22 mouse cellular contexts compared by ENCODE assay signal in genomic region chr13:98872273-98872847, GRCm38 (mm10). TPM values are rescaled to one million over a fixed set of nuclear protein-coding genes. Genes with fewer than 3 reads are reported as not detected.
DNase-seq lines count a peak whose midpoint lies in the region; ATAC-seq and TF ChIP-seq lines count a peak whose summit lies in the region.
"Had no signal": no experiment of that assay in that cellular context is flagged by ENCODE, and none has a peak within 500 bp of the region (broad histone marks: within the 10 kb centered on the region; RNA-seq: fewer than 3 reads in every experiment).

No protein-coding gene starts in this region.

- H3K4me3 ChIP-seq in heart, embryonic 11.5 days (ENCODE audit: low read depth, low read length), result no peak overlapping the region
- no peak overlapping the region for H3K4me3 ChIP-seq in MEL (ENCODE audit: control insufficient read depth in 1 of 2, insufficient read depth in 1 of 2, low read depth in 2 of 2, low read length in 2 of 2)
- H3K4me3 ChIP-seq in hindbrain, embryonic 16.5 days (ENCODE audit: low read length), result no peak overlapping the region
- H3K4me3 ChIP-seq in midbrain, embryonic 14.5 days (replicated peaks; ENCODE audit: low read depth, low read length), result no peak overlapping the region
- H3K4me3 ChIP-seq: embryonic facial prominence, embryonic 10.5 days; gastrocnemius, adult 2 months; heart, adult 2 months; heart, embryonic 15.5 days; intestine, embryonic 15.5 days; liver, embryonic 13.5 days had no signal

- TF ChIP-seq CTCF in MEL (IDR thresholded peaks at IDR 0.05 in 2 of 3, conservative IDR thresholded peaks at IDR 0.05 in 1 of 3; ENCODE audit: control insufficient read depth in 1 of 3, insufficient read depth in 1 of 3, low read depth in 2 of 3, low read length in 3 of 3, poor library complexity in 1 of 3, severe bottlenecking in 1 of 3), result no peak

- no peaks in the 10 kb centered on the region for H3K27me3 ChIP-seq in heart, embryonic 11.5 days (ENCODE audit: control insufficient read depth, insufficient read depth, low read length)
- H3K27me3 ChIP-seq in MEL (ENCODE audit: control insufficient read depth in 1 of 2, insufficient read depth in 2 of 2, low read length in 2 of 2), result no peaks in the 10 kb centered on the region
- H3K27me3 ChIP-seq in hindbrain, embryonic 16.5 days (replicated peaks; ENCODE audit: control insufficient read depth, insufficient read depth, low read length), result no peaks in the 10 kb centered on the region
- H3K27me3 ChIP-seq in midbrain, embryonic 14.5 days (ENCODE audit: control insufficient read depth, insufficient read depth, low read length), result no peaks in the 10 kb centered on the region
- H3K27me3 ChIP-seq: CH12.LX; heart, embryonic 15.5 days; intestine, embryonic 15.5 days; liver, embryonic 13.5 days had no signal

- no peak overlapping the region for H3K9ac ChIP-seq in heart, embryonic 11.5 days (ENCODE audit: low read depth, low read length)
- H3K9ac ChIP-seq in MEL (ENCODE audit: control insufficient read depth, low read depth, low read length, poor library complexity, severe bottlenecking), result no peak overlapping the region
- no peak overlapping the region for H3K9ac ChIP-seq in hindbrain, embryonic 16.5 days (ENCODE audit: low read depth, low read length)
- no peak overlapping the region for H3K9ac ChIP-seq in midbrain, embryonic 14.5 days (replicated peaks; ENCODE audit: low read length)
- H3K9ac ChIP-seq: heart, embryonic 15.5 days; intestine, embryonic 15.5 days; liver, embryonic 13.5 days; lung, embryonic 14.5 days had no signal

- no peak for TF ChIP-seq POLR2A in MEL (IDR thresholded peaks at IDR 0.05; ENCODE audit: control insufficient read depth in 1 of 2, insufficient read depth in 1 of 2, low read depth in 1 of 2, low read length in 2 of 2, poor library complexity in 1 of 2)

- TF ChIP-seq RAD21 in MEL (IDR thresholded peaks at IDR 0.05; ENCODE audit: low read depth, low read length), result no peak

- 88% methylated on average over 7 of the region's 7 CpGs for WGBS in heart, embryonic 11.5 days (ENCODE audit: insufficient replicate concordance)
- 58% methylated on average over 7 of the region's 7 CpGs for WGBS in hindbrain, embryonic 16.5 days
- WGBS in midbrain, embryonic 14.5 days, result 18% methylated on average over 7 of the region's 7 CpGs

- intact Hi-C loops in gastrocnemius, postnatal 14 days (cut with DNase I; ENCODE audit: low total_unique reads), result loop anchor here (10.0 kb wide), 1 partner anchor 222 kb away; no protein-coding TSS in a partner anchor

- DNase-seq in heart, adult 11 months, result peak; percentile 86
- DNase-seq in MEL (ENCODE audit: low read depth, low spot score) (peak; percentile 34), MN1 (ENCODE audit: low spot score) (no peak)
- peak; percentile 49 for DNase-seq in midbrain, embryonic 14.5 days
- DNase-seq in gastrocnemius, postnatal 14 days, result no peak
- DNase-seq: adrenal gland, postnatal 36 days; cerebellum, adult 2 months; gastrocnemius, adult 2 months; heart, adult 2 months; heart, postnatal 4 days; kidney, postnatal 4 days; liver, embryonic 13.5 days; lung, embryonic 14.5 days; right cerebral cortex, postnatal 25 days; thymus, adult 18-20 months had no signal

- H3K4me1 ChIP-seq in heart, embryonic 11.5 days (ENCODE audit: control insufficient read depth, insufficient read depth, low read length), result no peaks in the 10 kb centered on the region
- H3K4me1 ChIP-seq in MEL (ENCODE audit: control insufficient read depth in 1 of 2, insufficient read depth in 2 of 2, low read length in 2 of 2), result peaks cover 14 to 19% of the 10 kb centered on the region in 2 experiments
- H3K4me1 ChIP-seq in hindbrain, embryonic 16.5 days (ENCODE audit: control insufficient read depth, insufficient read depth, low read depth, low read length), result no peaks in the 10 kb centered on the region; the same call in 1 of the 2 replicates
- H3K4me1 ChIP-seq in midbrain, embryonic 14.5 days (ENCODE audit: control insufficient read depth, insufficient read depth, low read length), result peaks cover 18% of the 10 kb centered on the region; the same call in 1 of the 2 replicates
- H3K4me1 ChIP-seq: embryonic facial prominence, embryonic 10.5 days; heart, embryonic 15.5 days; intestine, embryonic 15.5 days had no signal

- no peak for ATAC-seq in heart, embryonic 11.5 days (replicated peaks; ENCODE audit: insufficient number of reproducible peaks, low FRiP score, low TSS enrichment)
- ATAC-seq in hindbrain, embryonic 16.5 days, result no peak
- no peak for ATAC-seq in midbrain, embryonic 14.5 days (ENCODE audit: low FRiP score, low TSS enrichment)
- ATAC-seq: forebrain, embryonic 16.5 days; intestine, embryonic 15.5 days had no signal

- no peaks in the 10 kb centered on the region for H3K9me3 ChIP-seq in heart, embryonic 11.5 days (replicated peaks; ENCODE audit: control insufficient read depth, low read length)
- H3K9me3 ChIP-seq in MEL (replicated peaks; ENCODE audit: insufficient read depth, low read length), result no peaks in the 10 kb centered on the region
- H3K9me3 ChIP-seq in hindbrain, embryonic 16.5 days (ENCODE audit: control insufficient read depth, low read length), result no peaks in the 10 kb centered on the region
- H3K9me3 ChIP-seq in midbrain, embryonic 14.5 days (ENCODE audit: control insufficient read depth, low read length), result no peaks in the 10 kb centered on the region
- H3K9me3 ChIP-seq: embryonic facial prominence, embryonic 10.5 days; heart, embryonic 15.5 days; intestine, embryonic 15.5 days; liver, embryonic 13.5 days had no signal

- H3K27ac ChIP-seq in heart, embryonic 11.5 days (ENCODE audit: low read depth, low read length), result no peak overlapping the region
- H3K27ac ChIP-seq in MEL (ENCODE audit: control insufficient read depth, low read depth, low read length), result no peak overlapping the region; the same call in 1 of the 2 replicates
- H3K27ac ChIP-seq in hindbrain, embryonic 16.5 days (ENCODE audit: low read depth, low read length), result peak overlapping the region; percentile 44; the same call in 1 of the 2 replicates
- peak overlapping the region; percentile 68 for H3K27ac ChIP-seq in midbrain, embryonic 14.5 days (replicated peaks; ENCODE audit: low read depth, low read length)
- H3K27ac ChIP-seq: embryonic facial prominence, embryonic 10.5 days; gastrocnemius, adult 2 months; heart, adult 2 months; heart, embryonic 15.5 days; intestine, embryonic 15.5 days; liver, embryonic 13.5 days had no signal

- H3K4me2 ChIP-seq in heart, embryonic 11.5 days, result no peak overlapping the region
- H3K4me2 ChIP-seq in hindbrain, embryonic 16.5 days (ENCODE audit: low read length), result no peak overlapping the region
- no peak overlapping the region for H3K4me2 ChIP-seq in midbrain, embryonic 14.5 days (ENCODE audit: low read length)
- H3K4me2 ChIP-seq: heart, embryonic 15.5 days; intestine, embryonic 15.5 days; liver, embryonic 13.5 days; lung, embryonic 14.5 days had no signal

- peaks cover 27% of the 10 kb centered on the region for H3K36me3 ChIP-seq in heart, embryonic 11.5 days (ENCODE audit: control insufficient read depth, insufficient read depth, low read length)
- H3K36me3 ChIP-seq in MEL (ENCODE audit: control insufficient read depth in 1 of 2, insufficient read depth in 2 of 2, low read length in 2 of 2), result peaks cover 38 to 40% of the 10 kb centered on the region in 2 experiments
- H3K36me3 ChIP-seq in hindbrain, embryonic 16.5 days (ENCODE audit: control insufficient read depth, insufficient read depth, low read length), result peaks cover 17% of the 10 kb centered on the region
- H3K36me3 ChIP-seq in midbrain, embryonic 14.5 days (ENCODE audit: control insufficient read depth, insufficient read depth, low read length), result peaks cover 77% of the 10 kb centered on the region

- peaks cover 3% of the 10 kb centered on the region; the same call in 1 of the 2 replicates for H3K79me2 ChIP-seq in MEL (ENCODE audit: control insufficient read depth, insufficient read depth, low read length, poor library complexity)

- TF ChIP-seq EP300 in MEL (IDR thresholded peaks at IDR 0.05; ENCODE audit: low read depth in 1 of 2, low read length in 2 of 2), result peak; percentile 31 to 36; a peak in 2 of 4 replicates

TF ChIP-seq in MEL, 35 proteins besides CTCF, POLR2A, EP300 and RAD21 (continues in another document):
- TF ChIP-seq TCF12 (IDR thresholded peaks at IDR 0.05; ENCODE audit: low read depth, low read length) (0 out of 2 replicates have a peak, but pooled peaks have one; percentile 19), MAX (IDR thresholded peaks at IDR 0.05; ENCODE audit: low read length) (no peak), TBP (IDR thresholded peaks at IDR 0.05; ENCODE audit: low read depth, low read length) (no peak), MYC (IDR thresholded peaks at IDR 0.05; ENCODE audit: low read depth, low read length) (no peak), USF2 (IDR thresholded peaks at IDR 0.05; ENCODE audit: borderline replicate concordance in 1 of 2, insufficient read depth in 1 of 2, low read depth in 1 of 2, low read length in 2 of 2) (no peak), ZNF384 (IDR thresholded peaks at IDR 0.05; ENCODE audit: low read depth, low read length) (no peak), MYB (IDR thresholded peaks at IDR 0.05; ENCODE audit: low read depth, low read length) (no peak), SIN3A (IDR thresholded peaks at IDR 0.05; ENCODE audit: low read length) (peak; percentile 21; the same call in 1 of the 2 replicates), MXI1 (IDR thresholded peaks at IDR 0.05; ENCODE audit: low read depth, low read length) (peak; percentile 48; the same call in 1 of the 2 replicates), MAZ (IDR thresholded peaks at IDR 0.05; ENCODE audit: low read depth, low read length) (no peak), KAT2A (conservative IDR thresholded peaks at IDR 0.05; ENCODE audit: low read depth, low read length) (no peak)

RNA-seq across cellular contexts. Expression of gene Tnpo1, which starts 53.8 kb away (rescaled TPM):
- polyA plus RNA-seq in heart, embryonic 11.5 days (2014; fragmentation: Nextera tagmentation; extraction: Ambion mirVana), result 29.7 and 52.2 TPM in 2 replicates
- total RNA-seq in MEL (2012; rRNA removed), result 123 and 131 TPM in 2 replicates
- polyA plus RNA-seq in MEL (2012; ENCODE audit: insufficient read depth in 1 of 2, insufficient read length in 2 of 2, low read depth in 1 of 2, low replicate concordance in 2 of 2, missing spikeins in 1 of 2), result 10 to 100 TPM; 48.0 to 89.6 TPM
- polyA plus RNA-seq in hindbrain, embryonic 16.5 days (2015; fragmentation: Nextera tagmentation; extraction: Ambion mirVana), result 36.2 and 41.4 TPM in 2 replicates
- polyA plus RNA-seq in midbrain, embryonic 14.5 days (2014; fragmentation: Nextera tagmentation; extraction: Ambion mirVana), result 56.4 and 63.5 TPM in 2 replicates
- total RNA-seq in gastrocnemius, postnatal 14 days (2021), result 10 to 100 TPM; 46.9 to 47.0 TPM

RNA-seq across cellular contexts. Expression of gene Fcho2, which starts 57.1 kb away (rescaled TPM):
- 26.3 and 30.7 TPM in 2 replicates for polyA plus RNA-seq in heart, embryonic 11.5 days (2014; fragmentation: Nextera tagmentation; extraction: Ambion mirVana)
- total RNA-seq in MEL (2012; rRNA removed), result 2.2 and 2.4 TPM in 2 replicates
- polyA plus RNA-seq in MEL (2012; ENCODE audit: insufficient read depth in 1 of 2, insufficient read length in 2 of 2, low read depth in 1 of 2, low replicate concordance in 2 of 2, missing spikeins in 1 of 2), result 1 to 10 TPM in 1 of 2 experiments, not detected in 1; 5.8 TPM
- 21.2 and 24.7 TPM in 2 replicates for polyA plus RNA-seq in hindbrain, embryonic 16.5 days (2015; fragmentation: Nextera tagmentation; extraction: Ambion mirVana)
- polyA plus RNA-seq in midbrain, embryonic 14.5 days (2014; fragmentation: Nextera tagmentation; extraction: Ambion mirVana), result 22.4 and 23.6 TPM in 2 replicates
- total RNA-seq in gastrocnemius, postnatal 14 days (2021), result 10 to 100 TPM; 22.2 to 24.4 TPM

Comparison
In these comparisons a context has a peak if more than half of its experiments do, and no peak if none do; other contexts are left out.
1. DNase-seq: peak in heart, adult 11 months (single experiment), MEL (single experiment) and midbrain, embryonic 14.5 days (single experiment); none in MN1 (single experiment) and gastrocnemius, postnatal 14 days (single experiment).
2. H3K27ac ChIP-seq: peak in hindbrain, embryonic 16.5 days (single experiment) and midbrain, embryonic 14.5 days (single experiment); none in heart, embryonic 11.5 days (single experiment) and MEL (single experiment).